Mouse (Mus musculus) heart, postnatal 14 days (tissue): ENCODE data around the gene Rad51d. TPM values are rescaled to one million over a fixed set of nuclear protein-coding genes. Genes with fewer than 3 reads are reported as not detected.
A peak's percentile ranks its signal among the peaks of the same experiment; 100 is the strongest.

Experiments
- DNase-seq, 2 experiments: peaks; one replicate each; pipeline ENCODE4 v3.0.0; 2021 to 2022
- intact Hi-C: fragments of 180-260 bp; cut with DNase I; formaldehyde crosslinking; loops from one replicate; pipeline ENCODE4 v1.15.1; 2025
- total RNA-seq, 2 experiments: library from RNA; stranded (reverse); gene quantifications; 2 replicates each; pipeline ENCODE4 v1.2.3; 2021

Gene Rad51d
- total RNA-seq, 2 experiments from 2014 or later = 8.0 to 8.3 TPM

DNA sequence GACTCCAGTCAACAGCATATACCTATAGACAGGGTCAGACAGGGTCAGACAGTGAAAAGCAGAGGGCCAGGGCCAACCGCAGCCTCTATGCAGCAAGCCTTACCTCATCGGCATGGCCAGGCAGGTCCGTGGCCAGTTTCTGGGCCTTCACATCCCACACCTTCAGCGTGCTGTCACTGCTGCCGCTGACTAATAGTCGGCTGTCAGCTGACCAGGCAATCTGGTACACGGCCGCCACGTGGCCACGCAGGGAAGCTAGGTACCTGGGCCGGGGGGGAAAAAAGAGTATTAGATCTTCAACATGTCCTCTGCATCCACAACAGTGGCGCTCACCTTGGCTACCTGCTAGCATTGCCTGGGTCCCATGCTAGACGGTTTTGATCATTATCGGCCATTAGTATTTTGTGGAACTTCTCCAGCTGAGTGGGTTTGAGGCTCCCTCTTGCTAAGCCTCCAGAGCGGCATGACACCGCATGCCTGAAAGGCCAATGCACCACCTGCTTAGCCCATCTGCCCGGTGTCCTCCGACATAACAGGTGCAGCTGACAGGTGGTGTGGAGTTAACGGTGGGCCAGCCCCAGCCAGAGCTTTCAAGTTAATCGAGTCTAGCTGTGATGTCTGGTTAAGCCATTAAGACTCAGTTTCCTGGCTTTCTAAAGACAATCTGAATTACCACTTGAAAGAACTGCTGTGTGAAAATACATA is 11.3 kb upstream of the Rad51d start:
- no peak for DNase-seq
- intact Hi-C loops = no loop called here

DNA sequence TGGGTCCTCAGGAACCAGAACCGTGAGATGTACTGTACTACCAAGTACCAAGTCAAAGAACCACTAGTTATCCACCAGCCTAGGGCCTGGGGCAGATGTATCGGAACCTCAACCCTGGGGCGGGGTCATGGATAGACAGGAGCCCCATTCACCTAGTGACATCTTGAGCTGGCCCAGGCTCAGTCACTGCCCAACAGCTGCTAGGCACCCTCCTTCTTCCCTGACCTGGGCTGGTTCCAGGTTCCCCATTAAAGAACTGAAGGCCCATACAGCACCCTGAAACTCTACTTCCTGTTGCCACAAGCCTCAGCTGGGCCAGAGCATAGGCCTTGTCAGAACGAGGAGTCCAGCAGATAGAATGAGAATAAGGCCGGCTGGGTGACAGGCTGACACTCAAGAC is 9.3 kb upstream of the Rad51d start:
- intact Hi-C loops = no loop called here
- DNase-seq = no peak

DNA sequence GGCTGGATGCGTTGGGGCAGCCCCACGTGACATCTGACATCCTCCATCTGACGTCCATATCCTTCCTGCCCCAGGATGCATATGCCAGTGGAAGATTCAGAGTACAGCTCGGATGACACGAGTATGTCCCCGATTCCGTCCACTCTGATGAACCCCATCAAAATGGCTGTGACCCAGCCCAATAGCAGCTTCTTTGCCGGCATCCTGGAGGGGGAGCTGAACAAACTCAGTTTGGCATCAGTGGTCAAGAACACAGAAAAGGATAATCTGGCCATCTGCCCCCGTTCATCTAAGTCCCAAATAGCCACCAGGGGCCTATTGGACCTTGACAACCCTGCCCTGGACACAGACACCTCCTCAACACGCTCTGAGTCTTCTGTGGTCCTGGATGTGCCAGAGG is 7.1 kb upstream of the Rad51d start:
- intact Hi-C loops = no loop called here

GRCm38 (mm10) chr11:82891936-82892335 is 1.5 kb upstream of the Rad51d start, which contains the start of gene Fndc8:
Fndc8 (plus strand) TSS chr11:82892124.
- intact Hi-C loops = loop anchor here (1.0 to 5.0 kb wide), 2 partner anchors 130 to 146 kb away; partner anchors contain the start of genes Cct6b and Zfp830

More for the DNA sequence above, 7.1 kb upstream of the Rad51d start:
- DNase-seq = no peak

GRCm38 (mm10) chr11:82889524-82890341 is 681 bp downstream of the Rad51d start:
- peak; percentile 7 to 20 for DNase-seq

More at GRCm38 (mm10) chr11:82891936-82892335, 1.5 kb upstream of the Rad51d start, which contains the start of gene Fndc8:
- no peak for DNase-seq

GRCm38 (mm10) chr11:82888491-82888946 is 1.9 kb downstream of the Rad51d start:
- intact Hi-C loops = no loop called here
- no peak for DNase-seq

More at GRCm38 (mm10) chr11:82889524-82890341, 681 bp downstream of the Rad51d start:
- intact Hi-C loops = loop anchor here (1.0 to 5.0 kb wide), 4 partner anchors 127 to 654 kb away; partner anchors contain the start of genes Cct6b and Zfp830

DNA sequence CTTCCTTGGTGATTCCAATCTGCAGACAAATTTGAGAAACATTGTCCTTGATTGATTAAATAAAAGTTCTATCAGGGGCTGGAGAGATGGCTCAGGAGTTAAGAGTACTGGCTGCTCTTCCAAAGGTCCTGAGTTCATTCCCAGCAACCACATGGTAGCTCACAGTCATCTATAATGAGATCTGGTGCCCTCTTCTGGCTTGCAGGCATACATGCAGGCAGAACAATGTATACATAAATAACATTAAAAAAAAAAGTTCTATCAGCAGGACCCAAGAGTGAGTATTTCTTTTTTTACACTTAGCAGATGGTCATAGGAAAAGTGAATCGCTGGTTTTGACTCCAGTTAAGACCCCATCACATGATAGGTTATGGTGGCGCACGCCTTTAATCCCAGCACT is 3.9 kb downstream of the Rad51d start:
- intact Hi-C loops = no loop called here
- DNase-seq = no peak

DNA sequence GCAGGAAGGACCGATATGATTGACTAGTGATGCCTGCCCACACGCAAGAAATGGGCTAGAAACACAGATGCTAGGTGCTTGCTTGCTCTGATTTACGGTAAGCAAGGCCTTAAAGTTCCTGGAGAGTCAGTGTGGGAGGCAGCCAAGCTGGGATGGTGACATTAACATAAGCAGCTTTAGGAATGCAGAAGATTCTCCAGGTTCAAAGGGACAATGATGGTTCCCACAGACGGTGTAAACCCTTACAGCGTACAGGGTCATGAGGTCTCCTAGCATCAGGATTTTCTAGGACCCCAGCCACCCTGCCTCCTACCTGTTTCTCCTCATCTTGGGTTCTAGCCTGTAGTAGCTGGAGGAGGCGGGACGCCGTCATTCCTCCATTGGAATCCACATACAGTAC is 7.2 kb downstream of the Rad51d start:
- no peak for DNase-seq
- intact Hi-C loops = no loop called here

GRCm38 (mm10) chr11:82877726-82878344 is 12.6 kb downstream of the Rad51d start:
- intact Hi-C loops = no loop called here
- no peak for DNase-seq

DNA sequence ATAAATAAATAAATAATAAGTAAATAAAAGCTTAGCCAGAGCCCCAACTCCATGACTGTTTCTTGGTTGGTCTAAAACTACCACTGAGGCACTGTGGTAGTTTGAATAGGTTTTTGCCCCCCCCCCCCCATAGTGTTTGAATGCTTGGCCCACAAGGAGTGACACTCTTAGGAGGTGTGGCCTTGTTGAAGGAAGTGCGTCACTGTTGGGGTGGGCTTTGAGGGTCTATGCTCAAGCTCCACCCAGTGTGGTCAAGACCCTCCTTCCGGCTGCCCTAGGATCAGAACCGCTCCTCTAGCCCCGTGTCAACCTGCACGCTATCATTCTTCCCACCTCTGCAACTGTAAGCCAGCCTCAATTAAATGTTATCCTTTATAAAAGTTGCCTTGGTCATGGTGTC is 14.8 kb downstream of the Rad51d start:
- no peak for DNase-seq
- intact Hi-C loops = no loop called here

GRCm38 (mm10) chr11:82874924-82875323 is 15.5 kb downstream of the Rad51d start:
- intact Hi-C loops = loop anchor here (5.0 kb wide), 2 partner anchors 113 to 128 kb away; partner anchors contain the start of genes Cct6b and Zfp830
- DNase-seq = no peak

- DNase-seq = peak; percentile 98
- intact Hi-C loops = loop anchor here (5.0 kb wide), 2 partner anchors 109 to 124 kb away; partner anchors contain the start of genes Cct6b and Zfp830
Measured at GRCm38 (mm10) chr11:82871031-82871446, 19.4 kb downstream of the Rad51d start, which contains the start of gene Rffl. Rffl (minus strand) TSS chr11:82871210.

DNA sequence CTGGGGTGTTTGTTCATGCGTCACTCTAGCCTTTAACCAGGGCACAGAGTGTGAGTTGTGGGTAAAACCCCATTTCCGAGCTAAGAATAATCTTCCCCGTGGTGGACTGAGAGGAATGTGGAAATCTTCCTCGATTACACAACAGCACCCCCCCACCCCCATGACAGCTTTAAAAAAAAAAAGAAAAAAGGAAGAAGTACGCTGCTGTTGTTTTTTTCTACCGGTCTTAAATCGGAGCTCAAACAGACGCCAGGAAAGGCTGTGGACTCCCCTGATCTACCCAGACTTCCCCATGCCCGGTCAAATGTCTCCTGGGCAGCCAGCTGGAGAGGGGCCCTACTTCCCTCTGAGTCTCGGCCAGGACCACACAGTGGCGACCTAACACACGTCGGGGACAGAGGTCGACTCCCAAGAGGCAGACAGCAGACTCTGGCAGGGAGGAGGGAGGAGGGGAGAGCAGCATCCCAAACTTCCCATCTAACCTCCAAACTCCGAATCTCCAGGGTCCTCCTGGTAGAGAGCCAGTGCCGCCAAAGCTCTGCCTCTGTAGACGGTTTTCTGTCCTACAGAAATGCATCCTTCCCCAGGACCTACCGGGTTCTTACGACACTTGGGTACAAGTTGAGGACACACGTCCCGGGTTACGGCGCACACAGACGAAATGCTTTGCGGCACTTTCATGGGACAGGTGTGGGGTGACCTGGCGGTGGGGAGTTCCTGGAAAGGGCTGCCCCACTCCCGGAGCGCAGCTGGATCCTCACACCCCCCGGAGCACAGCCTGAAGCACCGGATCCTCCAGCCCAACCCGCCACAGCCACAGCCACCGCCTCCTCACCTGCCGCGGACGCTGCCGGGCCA is 20.0 kb downstream of the Rad51d start:
- DNase-seq = peak; percentile 56 to 61
- intact Hi-C loops = loop anchor here (1.0 to 5.0 kb wide), 3 partner anchors 51 to 123 kb away; partner anchors contain the start of genes Cct6b and Zfp830

DNA sequence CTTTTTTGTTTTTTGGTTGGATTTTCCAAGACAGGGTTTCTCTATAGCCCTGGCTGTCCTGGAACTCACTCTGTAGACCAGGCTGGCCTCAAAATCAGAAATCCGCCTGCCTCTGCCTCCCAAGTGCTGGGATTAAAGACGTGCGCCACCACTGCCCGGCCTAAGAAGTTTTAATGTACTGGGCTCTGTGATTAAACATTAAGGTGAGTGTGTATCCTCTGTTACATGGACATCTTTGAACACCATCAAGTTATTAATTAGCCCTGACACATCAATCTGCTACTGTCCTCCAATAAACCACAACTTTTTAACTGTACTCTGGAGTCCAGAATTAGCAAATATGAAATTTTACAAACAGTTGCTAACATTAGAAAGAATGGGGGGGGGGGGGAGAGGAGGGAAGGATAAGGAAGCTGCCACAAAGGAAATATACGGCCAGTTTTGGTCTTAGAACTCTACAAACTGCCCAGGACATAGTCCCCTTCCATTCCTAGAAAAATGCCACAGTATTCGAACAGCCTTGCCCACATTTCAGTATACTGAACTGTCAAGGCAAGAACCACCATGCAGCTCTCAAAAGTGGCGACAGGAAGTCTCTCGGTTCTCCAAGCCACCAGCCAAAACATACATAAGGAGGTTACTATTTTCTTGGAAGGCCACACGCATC is 20.8 kb downstream of the Rad51d start:
- DNase-seq = no peak
- intact Hi-C loops = loop anchor here (1.0 to 5.0 kb wide), 3 partner anchors 50 to 122 kb away; partner anchors contain the start of genes Cct6b and Zfp830

DNA sequence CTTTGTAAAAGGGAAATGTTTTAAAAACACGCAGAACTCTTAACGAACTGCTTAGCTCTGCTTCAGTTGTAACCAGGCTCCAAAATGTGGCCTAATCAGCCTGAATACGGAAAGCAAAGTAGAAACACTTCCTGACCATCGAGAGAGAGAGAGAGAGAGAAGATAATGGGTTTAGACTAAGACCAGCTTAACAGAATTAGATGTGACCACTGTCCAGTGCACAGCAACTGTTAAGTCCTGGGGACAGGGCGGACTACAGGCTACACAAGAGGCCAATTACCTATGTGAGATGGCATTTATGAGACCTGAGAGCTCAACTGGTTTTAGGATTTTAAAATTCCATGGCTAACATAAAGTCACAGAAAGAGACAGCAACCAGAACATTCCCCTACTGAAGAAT is 22.5 kb downstream of the Rad51d start:
- intact Hi-C loops = no loop called here
- no peak for DNase-seq

GRCm38 (mm10) chr11:82866850-82867564 is 23.4 kb downstream of the Rad51d start:
- DNase-seq = no peak
- intact Hi-C loops = no loop called here

- no peak for DNase-seq
- intact Hi-C loops = no loop called here
Measured at GRCm38 (mm10) chr11:82865957-82866356, 24.5 kb downstream of the Rad51d start.

DNA sequence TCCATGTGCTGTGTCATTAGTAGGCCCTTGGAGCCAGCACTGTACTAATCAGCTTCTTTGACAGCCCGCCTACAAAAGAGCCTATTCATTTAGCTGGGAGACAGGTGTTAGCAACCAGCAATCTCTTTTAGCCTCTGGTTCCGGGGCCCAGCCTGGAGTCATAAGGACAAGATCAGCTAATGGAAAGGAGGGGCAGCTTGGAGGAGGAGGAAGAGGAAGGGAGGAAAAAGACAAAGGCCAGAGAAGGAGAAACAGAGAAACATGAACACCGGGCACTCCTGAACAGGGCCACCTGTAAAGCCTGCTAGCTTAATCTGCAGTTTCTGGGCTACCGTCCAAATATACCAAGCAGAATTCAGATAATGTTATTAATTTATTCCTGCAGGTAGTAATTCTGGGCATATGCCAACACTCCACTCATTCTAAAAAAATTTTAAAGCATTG is 26.9 kb downstream of the Rad51d start:
- DNase-seq = no peak
- intact Hi-C loops = no loop called here
